Mouse (Mus musculus): ENCODE data around the gene Smbd1. TPM values are rescaled to one million over a fixed set of nuclear protein-coding genes. Genes with fewer than 3 reads are reported as not detected.

Smbd1 gene
- polyA plus RNA-seq, 1 experiment from 2014 or later: not detected

- Histone ChIP-seq H3K4me1 (ENCODE audit: control insufficient read depth, insufficient read depth, low read length) (no peaks in the 10 kb centered on the region), H3K27me3 (replicated peaks; ENCODE audit: control insufficient read depth, insufficient read depth, low read length) (no peaks in the 10 kb centered on the region), H3K36me3 (ENCODE audit: control insufficient read depth, insufficient read depth, low read length) (peaks cover 63% of the 10 kb centered on the region), H3K9me3 (ENCODE audit: control insufficient read depth, low read length) (no peaks in the 10 kb centered on the region), H3K4me3 (ENCODE audit: low read depth, low read length) (no peak overlapping the region), H3K27ac (replicated peaks; ENCODE audit: low read depth, low read length) (no peak overlapping the region), H3K4me2 (ENCODE audit: low read depth, low read length) (no peak overlapping the region), H3K9ac (ENCODE audit: low read depth, low read length) (no peak overlapping the region)
- ATAC-seq (ENCODE audit: low read depth) (no peak), DNase-seq (ENCODE audit: low spot score) (no peak)
- WGBS: 89% methylated on average over 4 of the region's 4 CpGs
Observed at GRCm38 (mm10) chr16:32831501-32831900, 21.2 kb upstream of the Smbd1 start.

GRCm38 (mm10) chr16:32829104-32829503 lies 18.8 kb upstream of the Smbd1 start:
- H3K4me3 ChIP-seq (ENCODE audit: low read depth, low read length): no peak overlapping the region
- no peaks in the 10 kb centered on the region for H3K9me3 ChIP-seq (ENCODE audit: control insufficient read depth, low read length)
- DNase-seq (ENCODE audit: low spot score) (no peak), ATAC-seq (ENCODE audit: low read depth) (no peak)
- WGBS: 87% methylated on average over 11 of the region's 11 CpGs
- H3K4me1 ChIP-seq (ENCODE audit: control insufficient read depth, insufficient read depth, low read length): no peaks in the 10 kb centered on the region
- H3K9ac ChIP-seq (ENCODE audit: low read depth, low read length): no peak overlapping the region
- no peak overlapping the region for H3K4me2 ChIP-seq (ENCODE audit: low read depth, low read length)
- H3K27me3 ChIP-seq (replicated peaks; ENCODE audit: control insufficient read depth, insufficient read depth, low read length): no peaks in the 10 kb centered on the region
- no peak overlapping the region for H3K27ac ChIP-seq (replicated peaks; ENCODE audit: low read depth, low read length)
- peaks cover 65% of the 10 kb centered on the region for H3K36me3 ChIP-seq (ENCODE audit: control insufficient read depth, insufficient read depth, low read length)

- H3K4me1 ChIP-seq (ENCODE audit: control insufficient read depth, insufficient read depth, low read length): no peaks in the 10 kb centered on the region
- DNase-seq (ENCODE audit: low spot score): no peak
- no peak overlapping the region for H3K9ac ChIP-seq (ENCODE audit: low read depth, low read length)
- no peak overlapping the region for H3K4me2 ChIP-seq (ENCODE audit: low read depth, low read length)
- H3K4me3 ChIP-seq (ENCODE audit: low read depth, low read length): no peak overlapping the region
- 95% methylated on average over 11 of the region's 11 CpGs for WGBS
- H3K9me3 ChIP-seq (ENCODE audit: control insufficient read depth, low read length): no peaks in the 10 kb centered on the region
- no peak for ATAC-seq (ENCODE audit: low read depth)
- no peak overlapping the region for H3K27ac ChIP-seq (replicated peaks; ENCODE audit: low read depth, low read length)
- H3K36me3 ChIP-seq (ENCODE audit: control insufficient read depth, insufficient read depth, low read length): peaks cover 74% of the 10 kb centered on the region
- no peaks in the 10 kb centered on the region for H3K27me3 ChIP-seq (replicated peaks; ENCODE audit: control insufficient read depth, insufficient read depth, low read length)
Observed at GRCm38 (mm10) chr16:32826521-32826920, 16.2 kb upstream of the Smbd1 start.

GRCm38 (mm10) chr16:32825380-32825779 lies 15.1 kb upstream of the Smbd1 start:
- no peaks in the 10 kb centered on the region for H3K27me3 ChIP-seq (replicated peaks; ENCODE audit: control insufficient read depth, insufficient read depth, low read length)
- WGBS: 60% methylated on average over 12 of the region's 12 CpGs
- no peak overlapping the region for H3K27ac ChIP-seq (replicated peaks; ENCODE audit: low read depth, low read length)
- no peak overlapping the region for H3K4me3 ChIP-seq (ENCODE audit: low read depth, low read length)
- peaks cover 74% of the 10 kb centered on the region for H3K36me3 ChIP-seq (ENCODE audit: control insufficient read depth, insufficient read depth, low read length)
- no peaks in the 10 kb centered on the region for H3K9me3 ChIP-seq (ENCODE audit: control insufficient read depth, low read length)
- no peak overlapping the region for H3K9ac ChIP-seq (ENCODE audit: low read depth, low read length)
- ATAC-seq (ENCODE audit: low read depth) (no peak), DNase-seq (ENCODE audit: low spot score) (no peak)
- H3K4me2 ChIP-seq (ENCODE audit: low read depth, low read length): no peak overlapping the region
- H3K4me1 ChIP-seq (ENCODE audit: control insufficient read depth, insufficient read depth, low read length): no peaks in the 10 kb centered on the region

- ATAC-seq (ENCODE audit: low read depth) (no peak), DNase-seq (ENCODE audit: low spot score) (no peak)
- 93% methylated on average over 13 of the region's 13 CpGs for WGBS
- no peak overlapping the region for H3K9ac ChIP-seq (ENCODE audit: low read depth, low read length)
- no peak overlapping the region for H3K4me2 ChIP-seq (ENCODE audit: low read depth, low read length)
- no peak overlapping the region for H3K4me3 ChIP-seq (ENCODE audit: low read depth, low read length)
- no peaks in the 10 kb centered on the region for H3K9me3 ChIP-seq (ENCODE audit: control insufficient read depth, low read length)
- H3K27ac ChIP-seq (replicated peaks; ENCODE audit: low read depth, low read length): no peak overlapping the region
- no peaks in the 10 kb centered on the region for H3K27me3 ChIP-seq (replicated peaks; ENCODE audit: control insufficient read depth, insufficient read depth, low read length)
- peaks cover 64% of the 10 kb centered on the region for H3K36me3 ChIP-seq (ENCODE audit: control insufficient read depth, insufficient read depth, low read length)
- H3K4me1 ChIP-seq (ENCODE audit: control insufficient read depth, insufficient read depth, low read length): no peaks in the 10 kb centered on the region
Observed at GRCm38 (mm10) chr16:32824061-32824460, 13.8 kb upstream of the Smbd1 start.

GRCm38 (mm10) chr16:32823487-32823886 lies 13.2 kb upstream of the Smbd1 start:
- 80% methylated on average over 8 of the region's 8 CpGs for WGBS
- no peak for DNase-seq (ENCODE audit: low spot score)
- H3K27me3 ChIP-seq (replicated peaks; ENCODE audit: control insufficient read depth, insufficient read depth, low read length): no peaks in the 10 kb centered on the region
- H3K9ac ChIP-seq (ENCODE audit: low read depth, low read length): no peak overlapping the region
- ATAC-seq (ENCODE audit: low read depth): no peak
- H3K9me3 ChIP-seq (ENCODE audit: control insufficient read depth, low read length): no peaks in the 10 kb centered on the region
- H3K4me1 ChIP-seq (ENCODE audit: control insufficient read depth, insufficient read depth, low read length): no peaks in the 10 kb centered on the region
- H3K36me3 ChIP-seq (ENCODE audit: control insufficient read depth, insufficient read depth, low read length): peaks cover 58% of the 10 kb centered on the region
- H3K4me2 ChIP-seq (ENCODE audit: low read depth, low read length): no peak overlapping the region
- no peak overlapping the region for H3K4me3 ChIP-seq (ENCODE audit: low read depth, low read length)
- no peak overlapping the region for H3K27ac ChIP-seq (replicated peaks; ENCODE audit: low read depth, low read length)

- no peak for ATAC-seq (ENCODE audit: low read depth)
- H3K4me1 ChIP-seq (ENCODE audit: control insufficient read depth, insufficient read depth, low read length): no peaks in the 10 kb centered on the region
- no peak overlapping the region for H3K9ac ChIP-seq (ENCODE audit: low read depth, low read length)
- H3K4me2 ChIP-seq (ENCODE audit: low read depth, low read length): no peak overlapping the region
- H3K4me3 ChIP-seq (ENCODE audit: low read depth, low read length): no peak overlapping the region
- DNase-seq (ENCODE audit: low spot score): no peak
- WGBS: 70% methylated on average over 5 of the region's 5 CpGs
- no peak overlapping the region for H3K27ac ChIP-seq (replicated peaks; ENCODE audit: low read depth, low read length)
- H3K27me3 ChIP-seq (replicated peaks; ENCODE audit: control insufficient read depth, insufficient read depth, low read length): no peaks in the 10 kb centered on the region
- H3K36me3 ChIP-seq (ENCODE audit: control insufficient read depth, insufficient read depth, low read length): peaks cover 56% of the 10 kb centered on the region
- H3K9me3 ChIP-seq (ENCODE audit: control insufficient read depth, low read length): no peaks in the 10 kb centered on the region
Observed at GRCm38 (mm10) chr16:32822881-32823280, 12.6 kb upstream of the Smbd1 start.

GRCm38 (mm10) chr16:32822450-32822827 lies 12.2 kb upstream of the Smbd1 start:
- ATAC-seq (ENCODE audit: low read depth): no peak
- Histone ChIP-seq H3K9me3 (ENCODE audit: control insufficient read depth, low read length) (no peaks in the 10 kb centered on the region), H3K27ac (replicated peaks; ENCODE audit: low read depth, low read length) (no peak overlapping the region), H3K4me1 (ENCODE audit: control insufficient read depth, insufficient read depth, low read length) (no peaks in the 10 kb centered on the region), H3K4me3 (ENCODE audit: low read depth, low read length) (no peak overlapping the region), H3K4me2 (ENCODE audit: low read depth, low read length) (no peak overlapping the region), H3K9ac (ENCODE audit: low read depth, low read length) (no peak overlapping the region), H3K36me3 (ENCODE audit: control insufficient read depth, insufficient read depth, low read length) (peaks cover 52% of the 10 kb centered on the region), H3K27me3 (replicated peaks; ENCODE audit: control insufficient read depth, insufficient read depth, low read length) (no peaks in the 10 kb centered on the region)
- 80% methylated on average over 6 of the region's 6 CpGs for WGBS
- no peak for DNase-seq (ENCODE audit: low spot score)

GRCm38 (mm10) chr16:32821772-32822449 lies 11.6 kb upstream of the Smbd1 start:
- no peak overlapping the region for H3K9ac ChIP-seq (ENCODE audit: low read depth, low read length)
- H3K27ac ChIP-seq (replicated peaks; ENCODE audit: low read depth, low read length): no peak overlapping the region
- WGBS: 57% methylated on average over 10 of the region's 10 CpGs
- H3K9me3 ChIP-seq (ENCODE audit: control insufficient read depth, low read length): no peaks in the 10 kb centered on the region
- H3K36me3 ChIP-seq (ENCODE audit: control insufficient read depth, insufficient read depth, low read length): peaks cover 48% of the 10 kb centered on the region
- H3K4me3 ChIP-seq (ENCODE audit: low read depth, low read length): no peak overlapping the region
- no peaks in the 10 kb centered on the region for H3K4me1 ChIP-seq (ENCODE audit: control insufficient read depth, insufficient read depth, low read length)
- peak; percentile 17 for DNase-seq (ENCODE audit: low spot score)
- ATAC-seq (ENCODE audit: low read depth): no peak; the same call in 1 of the 2 replicates
- no peak overlapping the region for H3K4me2 ChIP-seq (ENCODE audit: low read depth, low read length)
- H3K27me3 ChIP-seq (replicated peaks; ENCODE audit: control insufficient read depth, insufficient read depth, low read length): no peaks in the 10 kb centered on the region
